Mouse (Mus musculus) heart, embryonic 12.5 days (tissue): ENCODE results near the gene Sh3pxd2b. TPM values are rescaled to one million over a fixed set of nuclear protein-coding genes. Genes with fewer than 3 reads are reported as not detected.

Experiments
- ATAC-seq: fragments of 200-750 bp; cut with Nextera tagmentation; 2 replicates; pipeline ENCODE4 v1.8.0; 2017; ENCODE audit warnings: moderate TSS enrichment, moderate library complexity; ENCODE audit not compliant: insufficient number of reproducible peaks, low FRiP score
- H3K27ac ChIP-seq: fragments of 300-500 bp; sonication (generic); 2 replicates; pipeline ENCODE4 v1.5.1; 2016; ENCODE audit warnings: mild to moderate bottlenecking, moderate library complexity; ENCODE audit not compliant: poor library complexity, severe bottlenecking
- H3K27me3 ChIP-seq: fragments of 300-500 bp; sonication (generic); replicated peaks from 2 replicates; pipeline ENCODE4 v1.6.1; 2016; ENCODE audit warnings: mild to moderate bottlenecking, moderate library complexity
- H3K36me3 ChIP-seq: fragments of 300-500 bp; sonication (generic); 2 replicates; pipeline ENCODE4 v1.6.1; 2016; ENCODE audit warnings: mild to moderate bottlenecking, moderate library complexity
- H3K4me1 ChIP-seq: fragments of 300-500 bp; sonication (generic); replicated peaks from 2 replicates; pipeline ENCODE4 v1.6.1; 2016; ENCODE audit warnings: mild to moderate bottlenecking
- H3K4me2 ChIP-seq: fragments of 300-500 bp; sonication (generic); 2 replicates; pipeline ENCODE4 v1.6.1; 2016; ENCODE audit warnings: mild to moderate bottlenecking, moderate library complexity
- H3K4me3 ChIP-seq: fragments of 300-500 bp; sonication (generic); 2 replicates; pipeline ENCODE4 v1.5.1; 2016; ENCODE audit warnings: mild to moderate bottlenecking
- H3K9ac ChIP-seq: fragments of 300-500 bp; sonication (generic); 2 replicates; pipeline ENCODE4 v1.6.1; 2016; ENCODE audit warnings: mild to moderate bottlenecking, moderate library complexity
- H3K9me3 ChIP-seq: fragments of 300-500 bp; sonication (generic); replicated peaks from 2 replicates; pipeline ENCODE4 v1.6.1; 2016; ENCODE audit warnings: mild to moderate bottlenecking, moderate library complexity
- WGBS: fragments of 180-500 bp; shearing (Covaris S2); methylation state at CpG from one replicate; pipeline ENCODE4 v1.1.7; 2016; 5-methylcytosine and 5-hydroxymethylcytosine counted together
- polyA plus RNA-seq: library from polyadenylated mRNA; unstranded; fragments of >200 nt; fragmentation: Nextera tagmentation; extraction: Ambion mirVana; gene quantifications from 2 replicates; pipeline ENCODE4 v1.2.1, GENCODE M21; 2016

The Sh3pxd2b gene
- polyA plus RNA-seq, 1 experiment from 2014 or later, result 16.5 TPM

- peak overlapping the region; percentile 96 for H3K9ac ChIP-seq
- H3K9me3 ChIP-seq, result no peaks in the 10 kb centered on the region
- peak overlapping the region; percentile 90 for H3K27ac ChIP-seq
- H3K36me3 ChIP-seq, result no peaks in the 10 kb centered on the region
- peak overlapping the region; percentile 95 for H3K4me2 ChIP-seq
- under 1% methylated on average over 57 of the region's 58 CpGs for WGBS
- peak; percentile 26 for ATAC-seq
- H3K4me1 ChIP-seq, result peaks cover 11% of the 10 kb centered on the region
- no peaks in the 10 kb centered on the region for H3K27me3 ChIP-seq
- peak overlapping the region; percentile 96 for H3K4me3 ChIP-seq
Observed at GRCm38 (mm10) chr11:32455507-32456141, 108.0 kb downstream of the Sh3pxd2b start.

GRCm38 (mm10) chr11:32456356-32456755, 108.7 kb downstream of the Sh3pxd2b start:
- Histone ChIP-seq H3K4me1 (peaks cover 11% of the 10 kb centered on the region), H3K4me2 (peak overlapping the region; percentile 95), H3K27ac (0 out of 2 replicates have a peak overlapping the region, but pooled peaks have one; percentile 90), H3K36me3 (no peaks in the 10 kb centered on the region), H3K9ac (peak overlapping the region; percentile 96), H3K4me3 (peak overlapping the region; percentile 96), H3K27me3 (no peaks in the 10 kb centered on the region), H3K9me3 (no peaks in the 10 kb centered on the region)
- no peak for ATAC-seq
- 14% methylated on average over 6 of the region's 6 CpGs for WGBS

GRCm38 (mm10) chr11:32464282-32464681, 116.7 kb downstream of the Sh3pxd2b start:
- Histone ChIP-seq H3K27ac (no peak overlapping the region), H3K9me3 (no peaks in the 10 kb centered on the region), H3K4me1 (peaks cover 10% of the 10 kb centered on the region), H3K4me2 (no peak overlapping the region), H3K36me3 (no peaks in the 10 kb centered on the region), H3K4me3 (no peak overlapping the region), H3K27me3 (no peaks in the 10 kb centered on the region), H3K9ac (no peak overlapping the region)
- no peak for ATAC-seq
- 49% methylated on average over 2 of the region's 2 CpGs for WGBS

GRCm38 (mm10) chr11:32471925-32472324, 124.3 kb downstream of the Sh3pxd2b start:
- no peaks in the 10 kb centered on the region for H3K36me3 ChIP-seq
- no peak overlapping the region for H3K4me3 ChIP-seq
- 71% methylated on average over 2 of the region's 2 CpGs for WGBS
- peaks cover 12% of the 10 kb centered on the region; the same call in 1 of the 2 replicates for H3K4me1 ChIP-seq
- no peak overlapping the region for H3K27ac ChIP-seq
- H3K9ac ChIP-seq, result no peak overlapping the region
- H3K27me3 ChIP-seq, result no peaks in the 10 kb centered on the region
- ATAC-seq, result no peak
- no peaks in the 10 kb centered on the region for H3K9me3 ChIP-seq
- no peak overlapping the region for H3K4me2 ChIP-seq

- WGBS, result 61% methylated on average over 3 of the region's 3 CpGs
- Histone ChIP-seq H3K4me1 (peaks cover 10% of the 10 kb centered on the region; the same call in 1 of the 2 replicates), H3K4me3 (no peak overlapping the region), H3K36me3 (no peaks in the 10 kb centered on the region), H3K9ac (no peak overlapping the region), H3K27me3 (no peaks in the 10 kb centered on the region), H3K27ac (no peak overlapping the region), H3K9me3 (no peaks in the 10 kb centered on the region), H3K4me2 (no peak overlapping the region)
- ATAC-seq, result no peak
Observed at GRCm38 (mm10) chr11:32474725-32475124, 127.1 kb downstream of the Sh3pxd2b start.

- no peak overlapping the region for H3K4me2 ChIP-seq
- H3K36me3 ChIP-seq, result no peaks in the 10 kb centered on the region
- no peak for ATAC-seq
- no peak overlapping the region for H3K4me3 ChIP-seq
- no peak overlapping the region for H3K9ac ChIP-seq
- no peaks in the 10 kb centered on the region for H3K9me3 ChIP-seq
- peaks cover 10% of the 10 kb centered on the region; the same call in 1 of the 2 replicates for H3K4me1 ChIP-seq
- H3K27me3 ChIP-seq, result no peaks in the 10 kb centered on the region
- H3K27ac ChIP-seq, result no peak overlapping the region
- 73% methylated on average over 5 of the region's 5 CpGs for WGBS
Observed at GRCm38 (mm10) chr11:32475487-32476236, 128.0 kb downstream of the Sh3pxd2b start.

Other genes with a start within 250 kb of the Sh3pxd2b start
- gene Il9r, start 147.5 kb upstream of the Sh3pxd2b start, polyA plus RNA-seq, result 0.18 TPM in 1 of 2 replicates, not detected in the other
- 44.4 and 45.6 TPM in 2 replicates for gene Snrnp25, start 142.4 kb upstream of the Sh3pxd2b start, polyA plus RNA-seq
- 42.5 and 47.7 TPM in 2 replicates for gene Rhbdf1, start 125.5 kb upstream of the Sh3pxd2b start, polyA plus RNA-seq
- 17.8 and 19.1 TPM in 2 replicates for gene Mpg, start 121.3 kb upstream of the Sh3pxd2b start, polyA plus RNA-seq
- 38.6 and 42.8 TPM in 2 replicates for gene Nprl3, start 80.1 kb upstream of the Sh3pxd2b start, polyA plus RNA-seq
- 5,912 and 6,218 TPM in 2 replicates for gene Hba-x, start 71.4 kb upstream of the Sh3pxd2b start, polyA plus RNA-seq
- gene Hba-a1, start 64.3 kb upstream of the Sh3pxd2b start, polyA plus RNA-seq, result 11,592 and 12,808 TPM in 2 replicates
- gene Hbq1b, start 60.9 kb upstream of the Sh3pxd2b start, polyA plus RNA-seq, result 15.7 and 18.1 TPM in 2 replicates
- 25,253 and 27,825 TPM in 2 replicates for gene Hba-a2, start 51.3 kb upstream of the Sh3pxd2b start, polyA plus RNA-seq
- gene Hbq1a, start 47.8 kb upstream of the Sh3pxd2b start, polyA plus RNA-seq, result 2.5 and 2.8 TPM in 2 replicates
- 34.8 and 37.0 TPM in 2 replicates for gene Ubtd2, start 107.5 kb downstream of the Sh3pxd2b start, polyA plus RNA-seq
- gene Efcab9, start 184.3 kb downstream of the Sh3pxd2b start, polyA plus RNA-seq, result 0.31 and 0.36 TPM in 2 replicates
- 2.9 and 3.2 TPM in 2 replicates for gene Stk10, start 185.5 kb downstream of the Sh3pxd2b start, polyA plus RNA-seq